Mouse (Mus musculus): ENCODE results near the gene Polg2.
"Not testable (repeated sequence)": the region's sequence is repeated elsewhere in the genome, so short reads cannot be mapped to it uniquely, and the experiment has no call there.

The Polg2 gene

GRCm38 (mm10) chr11:106779388-106780088, at the start of gene Polg2:
Gene Polg2 (minus strand): TSS chr11:106779537.
- DNase-seq (ENCODE audit: low read depth): peak; percentile 94

- no peak for DNase-seq (ENCODE audit: low read depth)
Observed at GRCm38 (mm10) chr11:106828079-106828478, 48.7 kb upstream of the Polg2 start.

GRCm38 (mm10) chr11:106824403-106824802, 45.1 kb upstream of the Polg2 start:
- DNase-seq (ENCODE audit: low read depth): no peak

GRCm38 (mm10) chr11:106823741-106824140, 44.4 kb upstream of the Polg2 start:
- no peak for DNase-seq (ENCODE audit: low read depth)

- DNase-seq (ENCODE audit: low read depth): no peak
Observed at GRCm38 (mm10) chr11:106822911-106823310, 43.6 kb upstream of the Polg2 start.

- no peak for DNase-seq (ENCODE audit: low read depth)
Observed at GRCm38 (mm10) chr11:106822491-106822890, 43.2 kb upstream of the Polg2 start.

- no peak for DNase-seq (ENCODE audit: low read depth)
Observed at GRCm38 (mm10) chr11:106821397-106821796, 42.1 kb upstream of the Polg2 start.

- peak; percentile 56 for DNase-seq (ENCODE audit: low read depth)
Observed at GRCm38 (mm10) chr11:106820972-106821371, 41.6 kb upstream of the Polg2 start.

GRCm38 (mm10) chr11:106820252-106820651, 40.9 kb upstream of the Polg2 start:
- DNase-seq (ENCODE audit: low read depth): no peak

- DNase-seq (ENCODE audit: low read depth): peak; percentile 41
Observed at GRCm38 (mm10) chr11:106819595-106819994, 40.3 kb upstream of the Polg2 start.

GRCm38 (mm10) chr11:106818341-106818740, 39.0 kb upstream of the Polg2 start:
- no peak for DNase-seq (ENCODE audit: low read depth)

GRCm38 (mm10) chr11:106817808-106818207, 38.5 kb upstream of the Polg2 start:
- no peak for DNase-seq (ENCODE audit: low read depth)

- DNase-seq (ENCODE audit: low read depth): no peak
Observed at GRCm38 (mm10) chr11:106817156-106817555, 37.8 kb upstream of the Polg2 start.

GRCm38 (mm10) chr11:106816316-106816715, 37.0 kb upstream of the Polg2 start:
- no peak for DNase-seq (ENCODE audit: low read depth)

- DNase-seq (ENCODE audit: low read depth): no peak
Observed at GRCm38 (mm10) chr11:106815761-106816160, 36.4 kb upstream of the Polg2 start.

GRCm38 (mm10) chr11:106815331-106815730, 36.0 kb upstream of the Polg2 start:
- no peak for DNase-seq (ENCODE audit: low read depth)

GRCm38 (mm10) chr11:106814601-106815320, 35.4 kb upstream of the Polg2 start:
- no peak for DNase-seq (ENCODE audit: low read depth)

GRCm38 (mm10) chr11:106812410-106813136, 33.2 kb upstream of the Polg2 start:
- no peak for DNase-seq (ENCODE audit: low read depth)

- not testable (repeated sequence) for DNase-seq (ENCODE audit: low read depth)
Observed at GRCm38 (mm10) chr11:106807442-106807841, 28.1 kb upstream of the Polg2 start.

GRCm38 (mm10) chr11:106802069-106802627, 22.8 kb upstream of the Polg2 start:
- DNase-seq (ENCODE audit: low read depth): no peak

- no peak for DNase-seq (ENCODE audit: low read depth)
Observed at GRCm38 (mm10) chr11:106795679-106796078, 16.3 kb upstream of the Polg2 start.

- DNase-seq (ENCODE audit: low read depth): peak; percentile 62
Observed at GRCm38 (mm10) chr11:106793846-106794245, 14.5 kb upstream of the Polg2 start.

Measured in 416B (cell line).